Mouse (Mus musculus) heart, embryonic 11.5 days (tissue): ENCODE data around the gene Crb1. TPM values are rescaled to one million over a fixed set of nuclear protein-coding genes. Genes with fewer than 3 reads are reported as not detected.
"Not testable (repeated sequence)": the region's sequence is repeated elsewhere in the genome, so short reads cannot be mapped to it uniquely, and the experiment has no call there.

ENCODE experiments used
- ATAC-seq: fragments of 200-750 bp; cut with Nextera tagmentation; replicated peaks from 2 replicates; pipeline ENCODE4 v1.8.0; 2017; ENCODE audit warnings: moderate library complexity; ENCODE audit not compliant: insufficient number of reproducible peaks, low FRiP score, low TSS enrichment
- H3K27ac ChIP-seq: fragments of 300-500 bp; sonication (generic); 2 replicates; pipeline ENCODE4 v1.5.1; 2014; ENCODE audit warnings: mild to moderate bottlenecking, low read depth, low read length
- H3K27me3 ChIP-seq: fragments of 300-500 bp; sonication (generic); 2 replicates; pipeline ENCODE4 v1.6.1; 2014; ENCODE audit warnings: mild to moderate bottlenecking, low read length, mixed read lengths; ENCODE audit not compliant: control insufficient read depth, insufficient read depth
- H3K36me3 ChIP-seq: fragments of 300-500 bp; sonication (generic); 2 replicates; pipeline ENCODE4 v1.6.1; 2014; ENCODE audit warnings: mild to moderate bottlenecking, low read length, moderate library complexity, mixed read lengths; ENCODE audit not compliant: control insufficient read depth, insufficient read depth
- H3K4me1 ChIP-seq: fragments of 300-500 bp; sonication (generic); 2 replicates; pipeline ENCODE4 v1.6.1; 2014; ENCODE audit warnings: low read length; ENCODE audit not compliant: control insufficient read depth, insufficient read depth
- H3K4me2 ChIP-seq: fragments of 300-500 bp; sonication (generic); 2 replicates; pipeline ENCODE4 v1.6.1; 2014; ENCODE audit warnings: mild to moderate bottlenecking, moderate library complexity
- H3K4me3 ChIP-seq: fragments of 300-500 bp; sonication (generic); 2 replicates; pipeline ENCODE4 v1.5.1; 2014; ENCODE audit warnings: low read depth, low read length
- H3K9ac ChIP-seq: fragments of 300-500 bp; sonication (generic); 2 replicates; pipeline ENCODE4 v1.6.1; 2014; ENCODE audit warnings: mild to moderate bottlenecking, low read depth, low read length, moderate library complexity
- H3K9me3 ChIP-seq: fragments of 300-500 bp; sonication (generic); replicated peaks from 2 replicates; pipeline ENCODE4 v1.6.1; 2016; ENCODE audit warnings: low read length; ENCODE audit not compliant: control insufficient read depth
- WGBS: fragments of 180-500 bp; shearing (Covaris S2); extraction: QIAGEN DNeasy Blood & Tissue Kit; methylation state at CpG from one replicate; pipeline ENCODE4 v1.1.7; 2014; ENCODE audit not compliant: insufficient replicate concordance; 5-methylcytosine and 5-hydroxymethylcytosine counted together
- polyA plus RNA-seq: library from polyadenylated mRNA; unstranded; fragments of >200 nt; fragmentation: Nextera tagmentation; extraction: Ambion mirVana; gene quantifications from 2 replicates; pipeline ENCODE4 v1.2.1, GENCODE M21; 2014

The Crb1 gene
- polyA plus RNA-seq, 1 experiment from 2014 or later, result 0.07 TPM

DNA sequence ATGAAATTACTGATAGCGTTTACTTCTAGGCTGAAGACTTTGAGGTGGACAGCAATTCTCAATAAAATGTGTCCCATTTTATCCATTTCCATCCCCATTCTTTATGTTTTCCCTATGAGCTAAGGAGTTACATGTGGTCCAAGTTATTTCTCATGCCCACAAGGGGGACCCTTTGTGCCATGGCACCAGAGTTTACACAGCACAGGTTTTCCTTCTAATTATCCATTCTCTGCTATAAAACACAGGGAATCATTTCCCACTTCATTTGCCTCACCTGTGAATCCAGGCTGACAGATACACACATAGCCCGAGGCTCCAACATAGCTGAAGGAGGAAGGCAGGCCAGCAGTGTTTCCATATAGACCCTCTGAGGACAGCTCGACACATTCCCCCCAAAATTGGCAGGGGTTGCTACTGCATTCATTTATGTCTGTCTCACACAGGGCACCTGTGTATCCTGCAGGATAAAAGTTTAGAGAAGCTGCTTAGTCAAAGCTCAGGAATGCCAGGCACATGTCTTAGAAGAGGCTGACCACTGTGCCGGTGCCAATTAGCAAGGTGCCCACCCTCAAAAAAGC lies 62.5 kb downstream of the Crb1 start:
- Histone ChIP-seq H3K27ac (no peak overlapping the region), H3K27me3 (no peaks in the 10 kb centered on the region), H3K4me1 (no peaks in the 10 kb centered on the region), H3K4me3 (no peak overlapping the region), H3K9me3 (no peaks in the 10 kb centered on the region), H3K9ac (no peak overlapping the region), H3K4me2 (no peak overlapping the region), H3K36me3 (no peaks in the 10 kb centered on the region)
- no peak for ATAC-seq
- WGBS, result 75% methylated on average over 4 of the region's 4 CpGs

DNA sequence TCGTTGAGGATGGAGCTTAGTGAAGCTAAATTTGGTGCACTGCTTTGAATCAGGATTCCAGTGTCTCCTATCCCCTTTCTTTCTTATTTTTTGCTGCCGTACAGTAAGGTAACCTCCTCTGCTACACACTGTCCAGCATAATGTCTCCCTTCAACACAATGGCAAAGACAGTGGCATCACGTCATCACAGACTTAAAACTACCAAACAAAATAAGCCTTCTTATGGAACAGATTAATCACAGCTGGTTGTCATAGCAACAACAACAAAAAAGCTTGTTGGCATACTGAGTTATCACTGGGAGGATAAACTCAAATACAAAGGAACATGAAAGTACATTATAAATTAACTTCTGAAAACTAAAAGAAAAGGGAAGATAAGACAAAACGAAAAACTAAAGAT lies 68.0 kb downstream of the Crb1 start:
- Histone ChIP-seq H3K4me1 (no peaks in the 10 kb centered on the region), H3K4me2 (no peak overlapping the region), H3K27me3 (no peaks in the 10 kb centered on the region), H3K9me3 (no peaks in the 10 kb centered on the region), H3K4me3 (no peak overlapping the region), H3K9ac (no peak overlapping the region), H3K36me3 (no peaks in the 10 kb centered on the region), H3K27ac (no peak overlapping the region)
- WGBS, result 56% methylated on average over 4 of the region's 4 CpGs
- ATAC-seq, result no peak

DNA sequence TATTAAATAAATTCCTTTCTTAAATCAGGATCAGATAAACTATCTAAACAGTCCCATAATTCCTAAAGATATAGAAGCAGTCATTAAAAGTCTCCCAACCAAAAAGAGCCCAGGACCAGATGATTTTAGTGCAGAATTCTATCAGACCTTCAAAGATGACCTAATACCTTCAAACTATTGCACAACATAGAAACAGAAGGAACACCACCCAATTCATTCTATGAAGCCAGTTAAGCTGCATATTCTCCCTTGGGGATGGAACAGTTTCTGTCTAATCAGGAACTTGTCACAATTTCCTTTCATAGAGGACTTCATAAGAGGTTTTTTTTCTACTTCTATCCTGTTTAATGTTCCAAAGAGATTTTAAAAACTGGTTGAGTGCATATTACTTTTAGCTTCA lies 74.4 kb downstream of the Crb1 start:
- H3K36me3 ChIP-seq, H3K4me1 ChIP-seq, H3K4me2 ChIP-seq, H3K9me3 ChIP-seq, H3K4me3 ChIP-seq, H3K9ac ChIP-seq, ATAC-seq, H3K27ac ChIP-seq, H3K27me3 ChIP-seq: not testable (repeated sequence)

DNA sequence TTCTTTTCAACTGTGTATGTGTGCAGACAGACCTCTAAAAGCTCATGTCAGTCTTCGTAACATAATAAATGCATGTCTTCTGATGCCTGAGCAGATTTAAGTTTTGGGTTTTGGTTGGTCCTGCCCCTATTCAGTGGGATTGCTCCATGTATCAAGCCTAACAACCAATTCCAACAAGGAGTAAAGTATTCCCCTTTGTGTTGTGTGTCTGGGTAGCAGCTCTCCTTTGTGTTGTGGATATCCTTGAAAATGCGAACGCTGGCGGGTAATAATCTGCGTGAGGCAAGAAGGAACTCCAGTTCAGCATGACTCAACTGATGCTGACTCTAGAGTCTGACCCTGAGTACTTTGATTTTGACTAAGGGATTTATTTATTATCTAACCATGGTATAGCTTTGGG lies 75.1 kb downstream of the Crb1 start:
- 90% methylated on average over 5 of the region's 5 CpGs for WGBS

DNA sequence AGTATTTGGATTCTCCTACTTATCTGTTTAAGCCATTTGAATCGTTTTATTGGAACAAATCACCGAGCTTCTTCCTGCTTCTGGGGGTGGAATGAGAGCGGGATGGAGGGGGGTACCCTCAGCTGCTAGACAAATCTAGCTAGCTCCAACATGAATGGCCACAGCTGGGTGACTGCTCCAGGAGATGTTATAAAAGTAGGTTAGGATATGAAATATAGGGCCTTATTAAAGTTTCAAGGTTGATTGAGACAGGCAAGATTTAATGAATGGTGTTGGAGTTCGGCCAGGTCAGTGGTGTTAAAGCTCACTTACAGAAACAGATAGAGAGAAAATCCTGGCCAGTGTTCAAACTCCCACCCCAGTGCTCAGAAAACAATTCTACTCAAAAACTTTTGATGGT lies 84.9 kb downstream of the Crb1 start:
- H3K4me2 ChIP-seq, result no peak overlapping the region
- H3K27me3 ChIP-seq, result no peaks in the 10 kb centered on the region
- H3K27ac ChIP-seq, result no peak overlapping the region
- no peak for ATAC-seq
- WGBS, result 80% methylated on average over 4 of the region's 4 CpGs
- H3K4me1 ChIP-seq, result no peaks in the 10 kb centered on the region
- H3K9me3 ChIP-seq, result no peaks in the 10 kb centered on the region
- H3K36me3 ChIP-seq, result no peaks in the 10 kb centered on the region
- no peak overlapping the region for H3K4me3 ChIP-seq
- H3K9ac ChIP-seq, result no peak overlapping the region

More for the DNA sequence above, 75.1 kb downstream of the Crb1 start:
- no peak for ATAC-seq
- no peaks in the 10 kb centered on the region for H3K9me3 ChIP-seq
- no peaks in the 10 kb centered on the region for H3K4me1 ChIP-seq
- no peaks in the 10 kb centered on the region for H3K36me3 ChIP-seq
- no peak overlapping the region for H3K27ac ChIP-seq
- H3K4me3 ChIP-seq, result no peak overlapping the region
- no peak overlapping the region for H3K4me2 ChIP-seq
- H3K9ac ChIP-seq, result no peak overlapping the region
- H3K27me3 ChIP-seq, result no peaks in the 10 kb centered on the region

DNA sequence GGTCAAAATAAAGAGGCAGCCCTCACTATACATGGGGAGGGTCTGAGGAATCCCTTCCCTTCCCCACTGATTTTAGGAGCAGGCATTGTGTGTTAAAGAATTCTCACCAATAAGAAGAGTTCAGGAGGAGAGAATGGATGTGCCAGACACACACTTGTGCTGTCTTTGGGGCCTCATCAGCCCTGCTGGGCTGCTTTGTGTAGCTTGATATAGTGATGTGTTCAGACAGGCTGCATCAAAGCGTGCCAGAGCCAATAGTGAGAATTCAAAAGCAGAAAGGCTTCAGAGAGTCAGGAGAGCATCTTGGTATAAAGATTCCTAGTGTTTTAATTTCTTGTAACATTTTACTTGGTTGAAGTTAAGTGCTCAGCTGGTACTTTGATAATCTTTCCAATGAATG lies 85.3 kb downstream of the Crb1 start:
- Histone ChIP-seq H3K4me3 (no peak overlapping the region), H3K36me3 (no peaks in the 10 kb centered on the region), H3K9me3 (no peaks in the 10 kb centered on the region), H3K27me3 (no peaks in the 10 kb centered on the region), H3K27ac (no peak overlapping the region), H3K4me1 (no peaks in the 10 kb centered on the region), H3K9ac (no peak overlapping the region), H3K4me2 (no peak overlapping the region)
- 57% methylated on average over 1 of the region's 1 CpGs for WGBS
- ATAC-seq, result no peak

DNA sequence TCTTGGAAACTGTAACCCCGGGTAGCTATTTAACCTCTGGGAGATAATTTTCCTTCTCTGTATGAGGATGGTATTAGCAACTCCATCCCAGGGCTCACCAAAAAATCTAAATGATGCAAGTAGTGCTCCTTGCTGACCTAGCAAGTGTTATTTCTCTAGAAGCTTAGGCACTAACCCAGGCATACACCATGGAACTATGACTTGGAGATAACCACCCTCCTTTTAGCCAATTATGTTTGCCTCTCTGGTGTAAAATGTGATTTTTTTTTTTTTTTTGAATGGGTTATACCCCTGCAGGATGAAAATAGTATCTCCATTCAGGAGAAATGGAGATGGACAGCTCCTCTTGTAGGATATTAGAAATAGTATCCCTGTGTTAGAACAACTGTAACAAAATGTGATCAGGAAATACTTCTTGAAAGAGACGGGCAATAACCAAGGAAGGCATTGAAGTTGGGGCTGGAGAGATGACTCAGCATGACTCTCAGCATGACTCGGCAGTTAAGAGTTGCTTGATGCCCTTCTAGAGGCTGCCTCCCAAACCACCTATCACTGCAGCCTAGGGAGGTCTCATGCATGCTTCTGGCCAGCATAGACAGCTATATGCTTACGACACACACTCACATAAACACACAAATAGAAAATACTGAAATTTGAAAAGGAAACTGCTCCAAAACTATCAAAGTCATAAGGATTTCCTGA lies 100.1 kb downstream of the Crb1 start:
- WGBS, result 64% methylated on average over 4 of the region's 4 CpGs
- H3K9me3 ChIP-seq, result no peaks in the 10 kb centered on the region
- H3K27ac ChIP-seq, result no peak overlapping the region
- H3K4me1 ChIP-seq, result no peaks in the 10 kb centered on the region
- no peak overlapping the region for H3K4me3 ChIP-seq
- H3K4me2 ChIP-seq, result no peak overlapping the region
- H3K27me3 ChIP-seq, result no peaks in the 10 kb centered on the region
- H3K9ac ChIP-seq, result no peak overlapping the region
- no peaks in the 10 kb centered on the region for H3K36me3 ChIP-seq
- peak; percentile 67; the same call in 1 of the 2 replicates for ATAC-seq

DNA sequence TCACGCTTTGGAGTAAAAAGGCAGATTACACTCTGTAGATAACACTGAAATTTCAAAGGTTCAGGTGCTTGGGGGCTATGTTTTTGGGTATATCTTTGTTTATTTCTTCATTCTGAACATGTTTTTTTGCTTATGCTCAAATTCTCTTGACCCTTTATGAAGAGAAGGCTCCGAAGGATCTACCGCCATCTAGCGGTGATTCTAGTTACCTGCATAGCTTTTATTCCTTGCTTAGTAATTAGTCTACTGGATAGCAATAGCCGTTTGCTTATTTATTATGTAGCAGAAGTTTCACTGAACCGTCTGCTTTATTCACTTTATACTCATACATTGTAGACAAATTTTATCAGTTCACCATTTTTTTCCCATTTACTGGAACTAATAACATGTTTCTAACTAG lies 109.1 kb downstream of the Crb1 start:
- no peaks in the 10 kb centered on the region for H3K9me3 ChIP-seq
- H3K9ac ChIP-seq, result no peak overlapping the region
- no peak overlapping the region for H3K4me2 ChIP-seq
- no peak overlapping the region for H3K27ac ChIP-seq
- no peaks in the 10 kb centered on the region for H3K27me3 ChIP-seq
- 22% methylated on average over 6 of the region's 6 CpGs for WGBS
- no peaks in the 10 kb centered on the region for H3K36me3 ChIP-seq
- H3K4me3 ChIP-seq, result no peak overlapping the region
- no peak for ATAC-seq
- H3K4me1 ChIP-seq, result no peaks in the 10 kb centered on the region

DNA sequence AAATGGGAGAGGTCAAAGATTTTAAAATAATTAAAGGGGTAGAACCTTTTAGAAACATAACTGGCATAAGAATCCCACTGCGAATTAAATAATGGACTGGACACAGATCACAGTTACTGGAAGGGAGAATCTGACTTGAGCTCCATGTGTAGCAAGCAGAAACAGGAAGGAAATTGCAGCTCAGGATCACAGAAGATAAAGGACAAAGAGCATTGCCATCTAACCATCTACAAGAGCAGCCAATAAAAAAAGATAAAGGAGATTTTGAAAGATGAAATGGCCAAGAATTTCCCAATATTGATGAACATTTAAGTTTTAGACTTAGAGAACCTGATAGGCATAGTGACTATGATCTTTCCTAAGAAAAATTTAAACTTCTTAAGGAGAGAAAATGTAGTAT lies 112.7 kb downstream of the Crb1 start:
- Histone ChIP-seq H3K4me1 (no peaks in the 10 kb centered on the region), H3K9ac (no peak overlapping the region), H3K4me3 (no peak overlapping the region), H3K27ac (no peak overlapping the region), H3K27me3 (no peaks in the 10 kb centered on the region), H3K4me2 (no peak overlapping the region), H3K9me3 (no peaks in the 10 kb centered on the region), H3K36me3 (no peaks in the 10 kb centered on the region)
- 81% methylated on average over 1 of the region's 1 CpGs for WGBS
- ATAC-seq, result no peak
